Mouse (Mus musculus) T-cell, adult 2 months (primary cell): Measurements from ENCODE around the gene Tldc1.

Experiments
- DNase-seq: peaks from one replicate; pipeline ENCODE4 v3.0.0; 2022; ENCODE audit warnings: low spot score

Gene Tldc1

DNA sequence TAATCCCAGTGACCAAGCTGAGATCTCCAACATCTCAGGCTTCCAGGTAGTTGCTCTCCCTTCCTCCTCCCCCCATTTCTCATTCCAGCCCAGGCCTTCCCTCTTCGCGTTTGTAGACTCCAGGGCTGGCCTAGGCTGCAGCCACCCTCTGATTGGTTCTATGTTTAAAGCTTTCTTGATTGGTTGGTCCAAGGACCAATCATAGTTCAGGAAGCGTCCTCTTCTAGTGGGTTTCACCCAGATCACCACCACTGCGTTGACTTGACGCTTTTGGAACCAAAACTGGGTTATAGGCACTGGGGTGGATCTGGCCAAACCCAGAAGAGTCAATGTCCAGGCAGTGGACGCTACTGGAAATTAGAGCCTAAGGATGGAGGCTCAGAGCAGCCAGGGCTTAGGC, 55.9 kb downstream of the Tldc1 start:
- no peak for DNase-seq

DNA sequence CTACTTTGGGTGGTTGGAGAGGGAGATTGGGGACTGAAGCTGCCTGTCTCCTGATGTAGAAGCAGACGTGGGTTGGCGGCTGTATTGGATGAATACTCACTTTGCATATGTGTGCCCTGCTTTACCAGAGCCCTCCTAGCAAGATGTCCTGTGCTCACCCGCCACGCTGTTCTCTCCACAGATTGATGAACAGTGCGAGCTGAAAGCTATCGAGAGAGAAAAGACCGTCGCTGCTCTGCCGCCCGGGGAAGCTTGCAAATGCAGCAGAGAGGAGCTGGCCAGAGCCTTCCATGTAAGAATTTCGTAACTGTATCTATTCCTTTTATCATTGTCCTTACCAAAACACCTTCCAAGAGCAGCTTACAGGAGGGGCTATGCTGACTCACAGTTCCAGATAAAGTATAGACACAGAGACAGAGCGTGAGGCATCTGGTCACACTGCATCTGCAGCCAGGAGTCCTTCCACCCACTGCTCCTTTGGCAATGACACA, 59.2 kb downstream of the Tldc1 start:
- DNase-seq: no peak

DNA sequence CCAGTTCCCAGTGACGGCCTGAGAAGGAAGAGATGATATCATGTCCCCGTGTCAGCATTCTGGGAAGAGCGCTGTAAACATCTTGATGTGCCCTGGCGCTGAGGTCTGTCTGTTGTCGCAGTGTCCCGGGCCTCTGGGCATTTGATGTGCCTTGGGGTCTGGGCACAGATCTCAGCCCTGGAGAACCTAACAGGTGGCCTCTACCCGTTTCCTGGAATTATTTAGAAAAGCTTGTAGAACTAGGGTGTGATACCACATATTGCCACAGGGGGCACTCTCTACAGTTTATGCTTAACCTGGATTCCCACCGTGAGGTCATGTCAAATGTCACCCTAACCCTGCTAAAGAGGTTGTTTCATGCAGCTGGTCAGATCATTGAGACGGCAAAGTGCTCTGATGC, 60.5 kb downstream of the Tldc1 start:
- peak; percentile 16 for DNase-seq

DNA sequence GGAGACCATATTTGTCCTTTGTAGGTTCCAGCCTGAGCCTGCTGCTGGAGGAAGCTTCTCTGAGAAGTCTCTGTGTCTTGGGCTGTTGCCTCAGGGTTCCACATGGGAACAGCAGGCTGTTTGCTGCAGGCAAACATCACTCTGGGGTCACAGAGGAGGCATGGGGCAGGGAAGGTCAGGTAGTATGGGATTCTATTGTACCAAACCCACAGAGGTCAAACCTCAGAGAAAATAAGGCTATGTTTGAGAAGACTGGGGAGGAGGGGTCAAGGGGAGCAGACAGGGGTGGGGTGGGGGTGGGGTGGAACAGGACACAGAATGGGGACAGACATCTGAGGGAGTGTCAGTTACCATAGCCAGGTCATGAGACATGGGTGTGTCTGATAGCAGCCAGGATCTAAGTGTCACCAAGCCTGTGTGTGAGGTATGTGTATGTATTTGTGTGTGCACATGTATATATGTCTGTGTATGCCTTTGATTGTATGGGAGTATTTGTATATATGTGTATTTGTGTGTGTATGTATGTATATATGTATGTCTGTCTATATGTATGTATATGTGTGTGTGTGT, 61.4 kb downstream of the Tldc1 start:
- DNase-seq: no peak

DNA sequence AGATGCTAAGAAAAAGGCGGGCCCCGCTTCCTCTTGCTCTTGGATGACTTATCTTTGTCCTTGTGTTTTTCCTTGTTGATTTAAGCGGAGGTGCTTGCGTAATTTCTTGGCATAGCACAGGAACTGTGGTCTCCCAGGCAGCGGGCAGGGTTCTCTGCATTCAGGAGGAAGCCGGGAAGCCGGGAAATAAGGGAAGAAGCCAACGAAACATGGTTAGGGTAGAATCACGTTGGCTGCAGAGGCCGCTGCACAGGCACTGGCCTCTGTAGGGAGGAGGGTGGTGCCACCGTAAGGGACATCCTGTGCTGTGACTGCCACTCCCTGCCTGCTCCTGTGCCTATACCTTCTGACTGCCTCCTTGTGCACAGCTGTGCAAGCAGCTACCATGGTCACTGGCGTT, 63.0 kb downstream of the Tldc1 start:
- no peak for DNase-seq

- DNase-seq: no peak
These were observed 64.8 kb downstream of the Tldc1 start for GRCm38 (mm10) chr8:119713421-119713820.

- no peak for DNase-seq
These were observed 66.0 kb downstream of the Tldc1 start for GRCm38 (mm10) chr8:119712226-119712625.
